Mouse (Mus musculus): ENCODE results near the gene Dyrk1a. TPM values are rescaled to one million over a fixed set of nuclear protein-coding genes. Genes with fewer than 3 reads are reported as not detected.
A peak's percentile ranks its signal among the peaks of the same experiment; 100 is the strongest.

Dyrk1a gene
- total RNA-seq (2022) = 10 to 100 TPM; 90.2 to 98.5 (median 96.3) TPM

DNA sequence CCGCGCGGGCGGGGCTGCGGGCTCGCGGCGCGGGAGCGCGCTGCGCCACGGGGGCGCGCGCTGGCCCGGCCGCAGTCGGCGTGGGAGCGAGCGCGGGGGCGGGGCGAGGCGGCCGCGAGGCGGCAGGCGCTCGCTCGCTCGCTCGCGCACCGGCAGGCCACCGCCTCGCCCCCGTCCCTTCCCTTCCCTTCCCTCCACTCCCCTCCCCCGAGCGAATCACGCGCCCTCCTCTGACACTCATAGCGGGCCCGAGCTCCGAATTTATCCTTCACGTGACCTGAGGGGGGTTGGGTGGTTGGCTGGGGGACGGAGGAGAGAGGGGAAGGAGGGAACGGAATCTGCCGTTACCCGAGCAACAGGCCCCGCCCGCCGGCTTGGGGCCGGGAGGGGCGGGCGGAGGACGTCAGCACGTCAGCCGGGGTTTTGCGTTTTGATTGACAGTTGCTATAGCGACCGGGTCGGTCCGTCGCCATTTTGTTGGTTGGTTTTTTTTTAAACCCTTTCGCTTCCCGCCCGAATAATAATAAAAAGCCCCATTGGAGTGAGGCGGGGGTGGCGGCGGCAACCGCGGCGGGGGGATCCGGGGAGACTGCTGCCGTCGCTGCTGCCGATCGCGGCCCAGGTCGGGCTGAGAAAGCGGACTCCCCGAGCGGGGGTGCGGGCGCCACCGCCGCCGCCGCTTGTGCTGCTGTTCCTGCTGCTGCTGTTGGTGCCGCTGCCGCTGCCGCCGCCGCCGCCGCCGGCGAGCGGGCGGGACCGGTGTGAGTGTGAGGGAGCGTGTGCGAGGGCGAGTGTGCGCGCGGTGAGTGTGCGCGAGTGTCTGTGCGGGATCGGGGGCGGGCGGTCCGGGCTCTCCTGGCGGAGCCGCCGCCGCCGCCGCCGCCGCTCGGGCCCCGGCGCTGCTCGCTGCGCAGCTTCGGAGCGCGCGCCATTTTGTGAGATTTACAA is at the start of gene Dyrk1a:
Gene Dyrk1a, plus strand, starts transcription at position 782 of the 948 bp plus-strand sequence.
- DNase-seq (ENCODE audit: low spot score in 2 of 2) = peak; percentile 97 to 98

GRCm38 (mm10) chr16:94523594-94524377 is 46.0 kb upstream of the Dyrk1a start:
- no peak for DNase-seq (ENCODE audit: low spot score in 2 of 2)

- DNase-seq (ENCODE audit: low spot score in 2 of 2) = no peak
These were observed 45.1 kb upstream of the Dyrk1a start for GRCm38 (mm10) chr16:94524691-94525090.

- DNase-seq (ENCODE audit: low spot score in 2 of 2) = peak in 1 of 2 experiments; percentile 22
These were observed 43.9 kb upstream of the Dyrk1a start for GRCm38 (mm10) chr16:94525955-94526343.

GRCm38 (mm10) chr16:94526344-94527151 is 43.3 kb upstream of the Dyrk1a start, which contains the start of gene Vps26c:
Gene Vps26c, minus strand, starts transcription at chr16:94526830.
- DNase-seq (ENCODE audit: low spot score in 2 of 2) = peak; percentile 96 to 97

GRCm38 (mm10) chr16:94527152-94527534 is 42.7 kb upstream of the Dyrk1a start:
- no peak for DNase-seq (ENCODE audit: low spot score in 2 of 2)

DNA sequence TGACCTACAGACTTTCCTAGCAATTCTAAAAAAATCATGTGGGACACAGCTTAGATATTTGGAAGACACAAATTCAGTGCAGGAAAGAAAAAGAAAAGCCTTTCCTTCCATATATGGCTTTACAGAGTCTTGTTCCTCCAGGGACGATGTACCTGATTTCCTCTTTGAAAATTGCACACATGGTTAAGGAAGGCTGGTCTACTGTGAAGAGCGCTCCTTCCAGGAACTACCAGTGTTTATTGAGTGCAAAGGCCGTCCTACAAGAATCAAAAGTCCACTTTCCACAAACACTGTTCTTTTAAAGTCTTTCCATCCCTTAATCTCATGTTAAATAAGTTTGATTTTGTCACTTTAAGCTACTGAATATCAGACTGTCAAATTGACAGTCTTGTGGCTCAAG is 42.3 kb upstream of the Dyrk1a start:
- DNase-seq (ENCODE audit: low spot score in 2 of 2) = no peak

- DNase-seq (ENCODE audit: low spot score in 2 of 2) = no peak
These were observed 38.5 kb upstream of the Dyrk1a start for GRCm38 (mm10) chr16:94531268-94531667.

DNA sequence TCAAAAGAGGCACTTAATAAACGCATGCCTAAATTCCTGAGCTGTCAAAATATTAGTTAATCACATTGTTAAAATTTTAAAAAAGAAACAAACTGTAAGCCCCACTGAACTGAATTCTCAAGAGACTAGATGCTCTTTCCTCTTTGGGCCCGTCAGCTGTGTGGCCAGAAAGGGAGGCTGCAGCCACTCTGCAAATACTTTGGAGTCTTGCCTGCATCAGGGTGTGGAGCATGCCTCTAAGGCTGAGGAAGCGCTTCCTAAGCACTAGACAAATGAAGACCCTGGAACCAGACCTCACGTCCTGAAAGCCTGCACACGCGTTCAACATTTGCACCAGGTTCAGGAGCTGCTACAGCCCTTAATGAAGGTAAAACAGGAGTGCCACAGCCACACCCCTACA is 36.1 kb upstream of the Dyrk1a start:
- no peak for DNase-seq (ENCODE audit: low spot score in 2 of 2)

- no peak for DNase-seq (ENCODE audit: low spot score in 2 of 2)
These were observed 34.1 kb upstream of the Dyrk1a start for GRCm38 (mm10) chr16:94535716-94536115.

GRCm38 (mm10) chr16:94536417-94537158 is 33.2 kb upstream of the Dyrk1a start:
- no peak for DNase-seq (ENCODE audit: low spot score in 2 of 2)

- DNase-seq (ENCODE audit: low spot score in 2 of 2) = no peak
These were observed 32.7 kb upstream of the Dyrk1a start for GRCm38 (mm10) chr16:94537159-94537527.

GRCm38 (mm10) chr16:94540140-94540539 is 29.7 kb upstream of the Dyrk1a start:
- DNase-seq (ENCODE audit: low spot score in 2 of 2) = no peak

GRCm38 (mm10) chr16:94542898-94543297 is 26.9 kb upstream of the Dyrk1a start:
- no peak for DNase-seq (ENCODE audit: low spot score in 2 of 2)

DNA sequence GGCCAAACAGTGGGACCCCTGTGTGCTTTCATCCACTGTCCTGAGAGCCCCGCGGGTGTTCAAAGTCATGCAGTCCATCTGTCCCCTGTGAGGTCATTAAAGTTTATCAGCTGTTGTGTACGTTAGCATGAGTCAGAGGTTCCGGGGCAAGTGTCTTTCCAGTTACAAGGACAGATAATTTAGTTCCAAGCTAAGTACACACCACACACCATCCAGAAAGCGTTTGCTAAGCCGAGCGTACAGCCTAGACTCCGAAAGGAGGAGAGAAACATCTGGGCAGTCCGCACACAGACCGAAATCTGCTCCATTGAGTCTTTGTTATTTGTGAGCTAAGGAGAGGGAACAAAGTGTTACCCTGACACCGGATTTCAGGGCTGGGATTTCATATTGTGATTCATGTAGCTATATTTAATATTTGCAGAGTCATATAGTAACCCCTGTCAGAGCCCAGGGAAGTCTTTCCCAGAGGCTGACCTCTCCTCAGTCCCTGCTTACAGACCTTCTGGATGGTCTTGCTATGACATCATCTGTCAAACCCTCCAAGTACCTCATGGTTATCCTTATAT is 25.2 kb upstream of the Dyrk1a start:
- DNase-seq (ENCODE audit: low spot score in 2 of 2) = no peak

GRCm38 (mm10) chr16:94545781-94546562 is 23.8 kb upstream of the Dyrk1a start:
- no peak for DNase-seq (ENCODE audit: low spot score in 2 of 2)

- DNase-seq (ENCODE audit: low spot score in 2 of 2) = no peak
These were observed 20.0 kb upstream of the Dyrk1a start for GRCm38 (mm10) chr16:94549813-94550212.

DNA sequence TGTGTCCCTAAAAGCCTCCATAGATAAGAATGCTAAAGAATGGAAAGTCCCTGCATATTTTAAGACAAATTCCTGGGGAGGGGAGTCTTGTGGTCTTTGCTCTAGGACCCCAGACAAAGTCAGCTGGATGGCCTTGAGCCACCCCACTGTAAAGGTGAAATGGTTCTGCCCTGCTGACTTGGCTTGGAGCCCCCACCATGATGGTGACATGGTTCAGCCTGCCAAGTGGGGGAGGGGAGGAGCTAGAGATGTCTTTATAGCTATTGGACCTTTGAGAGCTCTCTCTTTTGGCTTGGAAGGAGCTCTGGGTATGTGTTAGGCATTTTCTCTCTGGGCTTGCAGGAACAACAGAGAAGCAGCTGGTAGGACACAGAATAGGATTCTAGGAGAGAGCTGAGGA is 17.9 kb upstream of the Dyrk1a start:
- DNase-seq (ENCODE audit: low spot score in 2 of 2) = no peak

GRCm38 (mm10) chr16:94555346-94555745 is 14.5 kb upstream of the Dyrk1a start:
- DNase-seq (ENCODE audit: low spot score in 2 of 2) = no peak

GRCm38 (mm10) chr16:94556228-94556627 is 13.6 kb upstream of the Dyrk1a start:
- DNase-seq (ENCODE audit: low spot score in 2 of 2) = no peak
